Mouse (Mus musculus) MEL (cell line): ENCODE results near the gene Cog3.

Experiments
- CTCF ChIP-seq, 3 experiments: IDR thresholded peaks in 2 of 3; conservative IDR thresholded peaks in 1 of 3; 2 replicates each; pipeline ENCODE4 v1.5.1; 2011 to 2012; ENCODE audit warnings: low read length in 3 of 3, low read depth in 2 of 3, mild to moderate bottlenecking in 2 of 3, improper control_type of control experiment in 1 of 3, inconsistent platforms in 1 of 3, mixed read lengths in 1 of 3, moderate library complexity in 1 of 3; ENCODE audit not compliant: control insufficient read depth in 1 of 3, insufficient read depth in 1 of 3, poor library complexity in 1 of 3, severe bottlenecking in 1 of 3
- POLR2A ChIP-seq, 2 experiments: IDR thresholded peaks; 2 replicates each; pipeline ENCODE4 v1.6.1; 2011 to 2012; ENCODE audit warnings: low read length in 2 of 2, mild to moderate bottlenecking in 2 of 2, control low read depth in 1 of 2, improper control_type of control experiment in 1 of 2, low read depth in 1 of 2, moderate library complexity in 1 of 2; ENCODE audit not compliant: control insufficient read depth in 1 of 2, insufficient read depth in 1 of 2, poor library complexity in 1 of 2
- POLR2AphosphoS2 ChIP-seq: IDR thresholded peaks from 2 replicates; pipeline ENCODE4 v1.6.1; 2011; ENCODE audit warnings: low read length, improper control_type of control experiment

DNA sequence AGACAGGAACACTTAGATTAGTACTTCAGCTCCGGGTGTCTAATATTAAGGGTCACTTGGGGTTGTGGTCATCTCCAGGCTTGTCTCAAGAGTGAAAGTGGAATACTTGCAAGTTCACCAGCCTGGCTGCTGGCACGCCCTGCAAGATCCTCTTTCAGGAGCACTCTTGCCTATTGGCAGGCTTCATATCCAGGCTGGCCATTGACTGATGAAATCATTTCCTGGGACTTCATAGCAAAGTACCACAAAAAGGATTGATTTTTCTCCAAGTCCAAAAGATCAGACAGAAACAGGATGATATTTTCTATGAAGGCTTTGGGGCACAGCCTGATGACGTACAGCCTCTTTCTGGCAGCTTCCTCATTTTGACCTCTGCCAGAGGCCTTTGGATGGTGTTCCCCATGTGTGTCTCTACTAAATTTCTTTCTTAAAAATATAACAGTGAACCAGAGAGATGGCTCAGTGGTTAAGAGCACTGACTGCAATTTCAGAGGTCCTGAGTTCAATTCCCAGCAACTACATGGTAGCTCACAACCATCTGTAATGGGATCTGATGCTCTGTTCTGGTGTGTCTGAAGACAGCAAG is 36.2 kb upstream of the Cog3 start:
- TF ChIP-seq POLR2A (IDR thresholded peaks at IDR 0.05; ENCODE audit: control insufficient read depth in 1 of 2, insufficient read depth in 1 of 2, low read depth in 1 of 2, low read length in 2 of 2, poor library complexity in 1 of 2) (no peak), POLR2AphosphoS2 (no peak), CTCF (IDR thresholded peaks at IDR 0.05 in 2 of 3, conservative IDR thresholded peaks at IDR 0.05 in 1 of 3; ENCODE audit: control insufficient read depth in 1 of 3, insufficient read depth in 1 of 3, low read depth in 2 of 3, low read length in 3 of 3, poor library complexity in 1 of 3, severe bottlenecking in 1 of 3) (no peak)
